Mouse (Mus musculus) embryo, embryonic 11 days (tissue): Measurements from ENCODE around the gene Klc3.

ENCODE experiments used
- DNase-seq: peaks from one replicate; pipeline ENCODE4 v3.0.0-alpha.2; 2015

The Klc3 gene

DNA sequence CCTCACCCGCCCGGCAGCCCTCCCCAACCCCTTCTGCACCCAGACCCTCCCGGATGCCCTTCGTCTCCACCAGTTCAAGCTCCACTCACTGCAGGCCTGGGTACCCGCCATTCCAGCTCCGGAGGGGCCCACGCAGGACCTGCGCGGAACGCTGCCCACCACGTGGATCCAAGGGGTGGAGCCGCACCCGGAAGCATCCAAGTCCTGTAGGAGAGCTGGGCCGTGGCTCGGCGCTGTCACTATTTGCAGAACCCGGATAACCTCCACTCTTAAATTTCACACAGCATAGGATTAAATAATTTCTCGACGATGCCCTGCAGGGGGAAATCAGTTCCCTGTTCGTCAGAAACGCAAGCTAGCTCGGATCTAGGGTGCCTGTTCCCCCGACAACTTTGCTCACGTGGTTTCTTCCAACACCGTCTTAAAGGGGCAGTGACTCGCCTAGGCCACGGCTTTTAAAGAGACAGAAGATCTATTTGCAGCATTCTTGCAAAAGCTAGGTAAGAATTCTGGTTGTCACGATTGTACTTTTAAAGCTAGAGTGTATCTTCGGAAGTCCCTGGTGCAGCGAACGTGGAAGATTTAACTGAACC lies 44.5 kb downstream of the Klc3 start, which contains the start of the genes Cd3eap and Ppp1r13l:
TSS of gene Cd3eap (minus strand) at position 185 of the 593 bp plus-strand sequence.
TSS of gene Ppp1r13l (plus strand) at position 451 of the 593 bp plus-strand sequence.
- peak; percentile 91 for DNase-seq

DNA sequence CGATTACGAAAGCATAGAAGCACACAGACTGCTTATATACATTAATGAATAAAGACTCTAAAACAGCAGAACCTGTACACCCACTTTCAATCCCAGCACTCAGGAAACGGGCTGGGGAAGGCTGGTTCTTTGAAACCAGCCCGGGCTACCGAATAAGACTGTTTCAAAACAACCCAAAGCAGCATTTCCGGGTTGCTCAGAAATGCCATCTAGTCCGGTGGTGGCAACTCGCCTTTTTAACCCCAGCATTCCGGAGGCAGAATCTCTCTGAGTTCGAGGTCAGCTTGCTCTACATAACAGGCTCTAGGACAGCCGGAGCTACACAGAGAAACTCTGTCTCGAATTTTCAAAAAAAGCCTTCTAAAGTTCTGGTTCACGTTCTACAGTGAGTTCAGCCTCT lies 45.3 kb downstream of the Klc3 start:
- no peak for DNase-seq

GRCm38 (mm10) chr7:19357381-19358375 lies 46.2 kb downstream of the Klc3 start:
- DNase-seq: no peak

- no peak for DNase-seq
Measured at GRCm38 (mm10) chr7:19356311-19356710, 47.6 kb downstream of the Klc3 start.

GRCm38 (mm10) chr7:19354991-19355390 lies 48.9 kb downstream of the Klc3 start:
- no peak for DNase-seq

DNA sequence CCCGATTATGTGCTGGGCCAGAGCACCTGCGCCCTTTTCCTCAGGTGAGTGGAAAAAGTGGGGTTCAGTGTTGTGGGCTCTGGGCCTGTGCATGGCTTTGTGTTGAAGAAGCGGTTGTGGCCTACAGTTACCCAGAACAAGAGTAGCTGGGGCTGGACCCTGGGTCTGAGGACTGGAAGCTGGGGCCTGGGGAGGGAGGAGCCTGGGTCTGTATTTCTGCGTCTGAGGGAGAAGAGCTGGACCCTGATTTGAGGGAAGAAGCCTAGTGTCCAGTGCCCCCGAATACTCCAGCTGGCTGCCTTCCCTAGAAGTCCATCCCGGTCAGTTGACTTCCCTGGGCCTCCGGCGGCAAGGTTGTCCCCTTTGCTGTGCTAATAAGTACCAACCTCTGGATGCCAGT lies 53.7 kb downstream of the Klc3 start:
- DNase-seq: no peak

DNA sequence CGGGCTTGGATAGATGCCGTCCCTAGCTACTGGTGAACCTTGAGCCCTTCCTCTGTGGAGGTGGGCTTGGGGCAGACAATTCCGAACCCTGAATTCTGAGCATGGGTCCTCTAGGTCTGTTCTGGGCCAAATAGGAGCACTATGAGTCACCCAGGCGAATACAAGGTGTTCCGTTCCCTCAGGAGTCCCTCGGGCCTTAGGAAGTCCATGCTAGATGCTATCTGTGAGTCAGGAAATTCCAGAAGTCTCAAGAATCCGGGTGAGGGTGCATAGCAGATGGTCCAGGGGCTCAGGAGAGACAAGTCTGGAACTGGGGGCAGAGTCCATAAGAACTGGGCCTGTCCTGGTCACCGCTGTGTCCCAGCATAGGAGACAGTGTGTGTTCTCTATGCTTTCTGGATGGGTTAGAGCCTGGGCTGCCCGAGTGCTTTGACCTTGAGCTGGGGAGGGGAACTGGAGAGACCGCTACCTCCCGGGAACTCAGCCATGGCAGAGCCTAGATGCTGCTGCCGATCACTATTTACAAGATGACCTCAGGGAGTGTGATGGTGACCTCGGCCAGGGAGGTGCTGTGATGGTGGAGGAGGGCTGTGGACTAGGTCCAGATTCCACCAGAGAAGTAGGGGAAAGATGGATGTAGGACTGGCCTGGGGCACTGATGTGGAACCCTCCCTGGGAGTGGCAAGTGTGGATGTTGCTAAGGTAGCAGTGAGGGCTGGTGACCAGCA lies 54.6 kb downstream of the Klc3 start:
- DNase-seq: no peak

GRCm38 (mm10) chr7:19344938-19345471 lies 58.9 kb downstream of the Klc3 start:
- DNase-seq: peak; percentile 99
